Mouse (Mus musculus) limb, embryonic 11.5 days (tissue): Measurements from ENCODE around the gene Cd200r3. TPM values are rescaled to one million over a fixed set of nuclear protein-coding genes. Genes with fewer than 3 reads are reported as not detected.

Experiments
- ATAC-seq: fragments of 200-750 bp; cut with Nextera tagmentation; 2 replicates; pipeline ENCODE4 v1.8.0; 2017; ENCODE audit warnings: low read depth; ENCODE audit not compliant: insufficient number of reproducible peaks, low FRiP score, low TSS enrichment
- DNase-seq: peaks from one replicate; pipeline ENCODE4 v3.0.0-alpha.2; 2015; ENCODE audit warnings: low spot score
- H3K27ac ChIP-seq: fragments of 300-500 bp; sonication (generic); replicated peaks from 2 replicates; pipeline ENCODE4 v1.5.1; 2014; ENCODE audit warnings: low read depth, mild to moderate bottlenecking, low read length
- H3K27me3 ChIP-seq: fragments of 300-500 bp; sonication (generic); 2 replicates; pipeline ENCODE4 v1.6.1; 2014; ENCODE audit warnings: mild to moderate bottlenecking, low read length, mixed read lengths; ENCODE audit not compliant: control insufficient read depth, insufficient read depth
- H3K36me3 ChIP-seq: fragments of 300-500 bp; sonication (generic); 2 replicates; pipeline ENCODE4 v1.6.1; 2014; ENCODE audit warnings: mild to moderate bottlenecking, low read length, moderate library complexity, mixed read lengths; ENCODE audit not compliant: control insufficient read depth, insufficient read depth
- H3K4me1 ChIP-seq: fragments of 300-500 bp; sonication (generic); 2 replicates; pipeline ENCODE4 v1.6.1; 2014; ENCODE audit warnings: low read length, mixed read lengths; ENCODE audit not compliant: control insufficient read depth, insufficient read depth
- H3K4me2 ChIP-seq: fragments of 300-500 bp; sonication (generic); 2 replicates; pipeline ENCODE4 v1.6.1; 2014; ENCODE audit warnings: low read depth, mild to moderate bottlenecking, moderate library complexity; ENCODE audit not compliant: severe bottlenecking
- H3K4me3 ChIP-seq: fragments of 300-500 bp; sonication (generic); 2 replicates; pipeline ENCODE4 v1.5.1; 2014; ENCODE audit warnings: low read depth, low read length
- H3K9ac ChIP-seq: fragments of 300-500 bp; sonication (generic); 2 replicates; pipeline ENCODE4 v1.6.1; 2014; ENCODE audit warnings: mild to moderate bottlenecking, low read length
- H3K9me3 ChIP-seq: fragments of 300-500 bp; sonication (generic); 2 replicates; pipeline ENCODE4 v1.6.1; 2016; ENCODE audit warnings: low read length; ENCODE audit not compliant: control insufficient read depth
- WGBS: fragments of 180-500 bp; shearing (Covaris S2); extraction: QIAGEN DNeasy Blood & Tissue Kit; methylation state at CpG from one replicate; pipeline ENCODE4 v1.1.7; 2014; 5-methylcytosine and 5-hydroxymethylcytosine counted together
- polyA plus RNA-seq: library from polyadenylated mRNA; unstranded; fragments of >200 nt; fragmentation: Nextera tagmentation; extraction: Ambion mirVana; gene quantifications from 2 replicates; pipeline ENCODE4 v1.2.1, GENCODE M21; 2014

The Cd200r3 gene
- polyA plus RNA-seq, 1 experiment from 2014 or later = not detected

- H3K36me3 ChIP-seq = no peaks in the 10 kb centered on the region
- H3K4me2 ChIP-seq = no peak overlapping the region
- no peak for ATAC-seq
- no peak overlapping the region for H3K27ac ChIP-seq
- WGBS = 74% methylated on average over 1 of the region's 1 CpGs
- no peak overlapping the region for H3K9ac ChIP-seq
- H3K4me1 ChIP-seq = no peaks in the 10 kb centered on the region
- H3K27me3 ChIP-seq = no peaks in the 10 kb centered on the region
- H3K4me3 ChIP-seq = no peak overlapping the region
- DNase-seq = no peak
- H3K9me3 ChIP-seq = no peaks in the 10 kb centered on the region
These were observed 51.6 kb downstream of the Cd200r3 start for GRCm38 (mm10) chr16:44995111-44995510.

GRCm38 (mm10) chr16:44996701-44997100 is 53.2 kb downstream of the Cd200r3 start:
- DNase-seq = no peak
- Histone ChIP-seq H3K36me3 (no peaks in the 10 kb centered on the region), H3K9ac (no peak overlapping the region), H3K4me2 (no peak overlapping the region), H3K9me3 (no peaks in the 10 kb centered on the region), H3K4me1 (no peaks in the 10 kb centered on the region), H3K27ac (no peak overlapping the region), H3K27me3 (no peaks in the 10 kb centered on the region), H3K4me3 (no peak overlapping the region)
- WGBS = 84% methylated on average over 1 of the region's 1 CpGs
- no peak for ATAC-seq

GRCm38 (mm10) chr16:44999537-44999936 is 56.1 kb downstream of the Cd200r3 start:
- no peak overlapping the region for H3K4me3 ChIP-seq
- no peak overlapping the region for H3K9ac ChIP-seq
- no peaks in the 10 kb centered on the region for H3K9me3 ChIP-seq
- H3K36me3 ChIP-seq = no peaks in the 10 kb centered on the region
- ATAC-seq = no peak
- 79% methylated on average over 3 of the region's 3 CpGs for WGBS
- no peak overlapping the region for H3K27ac ChIP-seq
- no peaks in the 10 kb centered on the region for H3K4me1 ChIP-seq
- H3K27me3 ChIP-seq = no peaks in the 10 kb centered on the region
- DNase-seq = no peak
- H3K4me2 ChIP-seq = no peak overlapping the region

GRCm38 (mm10) chr16:45004443-45004842 is 61.0 kb downstream of the Cd200r3 start:
- Histone ChIP-seq H3K4me1 (no peaks in the 10 kb centered on the region), H3K4me3 (no peak overlapping the region), H3K9ac (no peak overlapping the region), H3K4me2 (no peak overlapping the region), H3K9me3 (no peaks in the 10 kb centered on the region), H3K27ac (no peak overlapping the region), H3K36me3 (no peaks in the 10 kb centered on the region), H3K27me3 (no peaks in the 10 kb centered on the region)
- ATAC-seq = no peak
- no peak for DNase-seq
- 80% methylated on average over 3 of the region's 3 CpGs for WGBS

- no peak for ATAC-seq
- 76% methylated on average over 3 of the region's 3 CpGs for WGBS
- H3K27ac ChIP-seq = no peak overlapping the region
These were observed 61.8 kb downstream of the Cd200r3 start for GRCm38 (mm10) chr16:45005280-45005679.

GRCm38 (mm10) chr16:45006971-45007370 is 63.5 kb downstream of the Cd200r3 start:
- Histone ChIP-seq H3K4me1 (no peaks in the 10 kb centered on the region), H3K27ac (no peak overlapping the region), H3K4me3 (no peak overlapping the region), H3K27me3 (no peaks in the 10 kb centered on the region), H3K36me3 (no peaks in the 10 kb centered on the region), H3K4me2 (no peak overlapping the region), H3K9ac (no peak overlapping the region), H3K9me3 (no peaks in the 10 kb centered on the region)
- ATAC-seq (no peak), DNase-seq (no peak)
- WGBS = 48% methylated on average over 2 of the region's 2 CpGs

More at GRCm38 (mm10) chr16:45005280-45005679, 61.8 kb downstream of the Cd200r3 start:
- Histone ChIP-seq H3K4me2 (no peak overlapping the region), H3K27me3 (no peaks in the 10 kb centered on the region), H3K9me3 (no peaks in the 10 kb centered on the region), H3K36me3 (no peaks in the 10 kb centered on the region), H3K4me1 (no peaks in the 10 kb centered on the region), H3K4me3 (no peak overlapping the region), H3K9ac (no peak overlapping the region)
- DNase-seq = no peak

- Histone ChIP-seq H3K9ac (no peak overlapping the region), H3K4me3 (no peak overlapping the region), H3K4me2 (no peak overlapping the region), H3K36me3 (no peaks in the 10 kb centered on the region), H3K4me1 (no peaks in the 10 kb centered on the region), H3K9me3 (no peaks in the 10 kb centered on the region), H3K27me3 (no peaks in the 10 kb centered on the region), H3K27ac (no peak overlapping the region)
- ATAC-seq = no peak
- WGBS = 80% methylated on average over 4 of the region's 4 CpGs
- no peak for DNase-seq
These were observed 64.3 kb downstream of the Cd200r3 start for GRCm38 (mm10) chr16:45007807-45008206.

- no peaks in the 10 kb centered on the region for H3K36me3 ChIP-seq
- no peak overlapping the region for H3K27ac ChIP-seq
- H3K9ac ChIP-seq = no peak overlapping the region
- WGBS = 79% methylated on average over 5 of the region's 5 CpGs
- no peaks in the 10 kb centered on the region for H3K4me1 ChIP-seq
- no peak for DNase-seq
- H3K9me3 ChIP-seq = no peaks in the 10 kb centered on the region
- no peak for ATAC-seq
- no peaks in the 10 kb centered on the region for H3K27me3 ChIP-seq
- H3K4me3 ChIP-seq = no peak overlapping the region
- H3K4me2 ChIP-seq = no peak overlapping the region
These were observed 66.2 kb downstream of the Cd200r3 start for GRCm38 (mm10) chr16:45009634-45010033.

- no peak overlapping the region for H3K27ac ChIP-seq
- no peaks in the 10 kb centered on the region for H3K9me3 ChIP-seq
- H3K4me1 ChIP-seq = no peaks in the 10 kb centered on the region
- no peaks in the 10 kb centered on the region for H3K27me3 ChIP-seq
- no peak overlapping the region for H3K4me3 ChIP-seq
- no peaks in the 10 kb centered on the region for H3K36me3 ChIP-seq
- DNase-seq = no peak
- WGBS = 88% methylated on average over 1 of the region's 1 CpGs
- no peak overlapping the region for H3K9ac ChIP-seq
- ATAC-seq = no peak
- no peak overlapping the region for H3K4me2 ChIP-seq
These were observed 72.1 kb downstream of the Cd200r3 start for GRCm38 (mm10) chr16:45015591-45015990.
